Mouse (Mus musculus) limb, embryonic 11.5 days (tissue): ENCODE results near the gene Gm21969. TPM values are rescaled to one million over a fixed set of nuclear protein-coding genes. Genes with fewer than 3 reads are reported as not detected.

Experiments
- ATAC-seq: fragments of 200-750 bp; cut with Nextera tagmentation; 2 replicates; pipeline ENCODE4 v1.8.0; 2017; ENCODE audit warnings: low read depth; ENCODE audit not compliant: insufficient number of reproducible peaks, low FRiP score, low TSS enrichment
- DNase-seq: peaks from one replicate; pipeline ENCODE4 v3.0.0-alpha.2; 2015; ENCODE audit warnings: low spot score
- H3K27ac ChIP-seq: fragments of 300-500 bp; sonication (generic); replicated peaks from 2 replicates; pipeline ENCODE4 v1.5.1; 2014; ENCODE audit warnings: low read depth, mild to moderate bottlenecking, low read length
- H3K27me3 ChIP-seq: fragments of 300-500 bp; sonication (generic); 2 replicates; pipeline ENCODE4 v1.6.1; 2014; ENCODE audit warnings: mild to moderate bottlenecking, low read length, mixed read lengths; ENCODE audit not compliant: control insufficient read depth, insufficient read depth
- H3K36me3 ChIP-seq: fragments of 300-500 bp; sonication (generic); 2 replicates; pipeline ENCODE4 v1.6.1; 2014; ENCODE audit warnings: mild to moderate bottlenecking, low read length, moderate library complexity, mixed read lengths; ENCODE audit not compliant: control insufficient read depth, insufficient read depth
- H3K4me1 ChIP-seq: fragments of 300-500 bp; sonication (generic); 2 replicates; pipeline ENCODE4 v1.6.1; 2014; ENCODE audit warnings: low read length, mixed read lengths; ENCODE audit not compliant: control insufficient read depth, insufficient read depth
- H3K4me2 ChIP-seq: fragments of 300-500 bp; sonication (generic); 2 replicates; pipeline ENCODE4 v1.6.1; 2014; ENCODE audit warnings: low read depth, mild to moderate bottlenecking, moderate library complexity; ENCODE audit not compliant: severe bottlenecking
- H3K4me3 ChIP-seq: fragments of 300-500 bp; sonication (generic); 2 replicates; pipeline ENCODE4 v1.5.1; 2014; ENCODE audit warnings: low read depth, low read length
- H3K9ac ChIP-seq: fragments of 300-500 bp; sonication (generic); 2 replicates; pipeline ENCODE4 v1.6.1; 2014; ENCODE audit warnings: mild to moderate bottlenecking, low read length
- H3K9me3 ChIP-seq: fragments of 300-500 bp; sonication (generic); 2 replicates; pipeline ENCODE4 v1.6.1; 2016; ENCODE audit warnings: low read length; ENCODE audit not compliant: control insufficient read depth
- WGBS: fragments of 180-500 bp; shearing (Covaris S2); extraction: QIAGEN DNeasy Blood & Tissue Kit; methylation state at CpG from one replicate; pipeline ENCODE4 v1.1.7; 2014; 5-methylcytosine and 5-hydroxymethylcytosine counted together
- polyA plus RNA-seq: library from polyadenylated mRNA; unstranded; fragments of >200 nt; fragmentation: Nextera tagmentation; extraction: Ambion mirVana; gene quantifications from 2 replicates; pipeline ENCODE4 v1.2.1, GENCODE M21; 2014

Gm21969 gene
- polyA plus RNA-seq, 1 experiment from 2014 or later = not detected

GRCm38 (mm10) chr4:139589351-139590027, 13.5 kb upstream of the Gm21969 start:
- DNase-seq (no peak), ATAC-seq (no peak)
- H3K36me3 ChIP-seq = no peaks in the 10 kb centered on the region; the same call in 1 of the 2 replicates
- H3K9ac ChIP-seq = no peak overlapping the region
- peaks cover 31% of the 10 kb centered on the region for H3K4me1 ChIP-seq
- H3K9me3 ChIP-seq = no peaks in the 10 kb centered on the region
- H3K27me3 ChIP-seq = no peaks in the 10 kb centered on the region
- 53% methylated on average over 5 of the region's 5 CpGs for WGBS
- H3K4me3 ChIP-seq = no peak overlapping the region
- peak overlapping the region; percentile 9; the same call in 1 of the 2 replicates for H3K27ac ChIP-seq
- no peak overlapping the region for H3K4me2 ChIP-seq

DNA sequence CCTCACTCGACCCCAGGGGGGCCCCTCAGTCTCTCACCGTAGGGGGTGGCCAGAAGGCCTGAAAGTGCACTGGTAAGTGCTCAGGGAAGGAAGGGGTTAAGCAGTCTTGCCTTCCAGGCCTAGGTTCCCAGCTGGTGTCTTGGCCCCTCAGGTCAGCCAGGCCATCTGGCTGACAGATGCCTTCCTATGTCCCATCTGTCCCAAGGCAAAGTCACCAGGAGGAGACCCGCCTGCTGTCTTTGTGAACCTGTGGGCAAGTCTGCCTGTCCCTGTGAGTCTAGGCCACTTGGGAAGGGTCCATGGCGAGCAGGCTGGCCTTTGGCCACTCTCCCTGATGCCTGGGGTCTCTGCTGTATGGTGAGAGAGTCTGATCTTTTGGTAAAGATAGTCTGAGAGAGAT, 12.5 kb upstream of the Gm21969 start:
- no peak overlapping the region for H3K27ac ChIP-seq
- ATAC-seq (no peak), DNase-seq (peak; percentile 62)
- no peak overlapping the region for H3K4me2 ChIP-seq
- no peaks in the 10 kb centered on the region for H3K9me3 ChIP-seq
- no peaks in the 10 kb centered on the region; the same call in 1 of the 2 replicates for H3K36me3 ChIP-seq
- peak overlapping the region; percentile 32; the same call in 1 of the 2 replicates for H3K9ac ChIP-seq
- 15% methylated on average over 4 of the region's 4 CpGs for WGBS
- H3K4me1 ChIP-seq = peaks cover 31% of the 10 kb centered on the region
- no peak overlapping the region for H3K4me3 ChIP-seq
- no peaks in the 10 kb centered on the region for H3K27me3 ChIP-seq

GRCm38 (mm10) chr4:139592895-139593294, 10.1 kb upstream of the Gm21969 start:
- ATAC-seq (no peak), DNase-seq (no peak)
- Histone ChIP-seq H3K9me3 (no peaks in the 10 kb centered on the region), H3K4me2 (no peak overlapping the region), H3K4me1 (peaks cover 46% of the 10 kb centered on the region), H3K9ac (no peak overlapping the region), H3K4me3 (no peak overlapping the region), H3K36me3 (no peaks in the 10 kb centered on the region; the same call in 1 of the 2 replicates), H3K27me3 (no peaks in the 10 kb centered on the region), H3K27ac (no peak overlapping the region)
- 57% methylated on average over 7 of the region's 7 CpGs for WGBS

- Histone ChIP-seq H3K27ac (no peak overlapping the region), H3K4me2 (no peak overlapping the region), H3K9me3 (no peaks in the 10 kb centered on the region), H3K4me3 (no peak overlapping the region), H3K36me3 (no peaks in the 10 kb centered on the region; the same call in 1 of the 2 replicates), H3K27me3 (no peaks in the 10 kb centered on the region), H3K4me1 (peaks cover 50% of the 10 kb centered on the region), H3K9ac (no peak overlapping the region)
- DNase-seq (no peak), ATAC-seq (no peak)
- 68% methylated on average over 6 of the region's 6 CpGs for WGBS
Measured at GRCm38 (mm10) chr4:139593383-139593782, 9.6 kb upstream of the Gm21969 start.

DNA sequence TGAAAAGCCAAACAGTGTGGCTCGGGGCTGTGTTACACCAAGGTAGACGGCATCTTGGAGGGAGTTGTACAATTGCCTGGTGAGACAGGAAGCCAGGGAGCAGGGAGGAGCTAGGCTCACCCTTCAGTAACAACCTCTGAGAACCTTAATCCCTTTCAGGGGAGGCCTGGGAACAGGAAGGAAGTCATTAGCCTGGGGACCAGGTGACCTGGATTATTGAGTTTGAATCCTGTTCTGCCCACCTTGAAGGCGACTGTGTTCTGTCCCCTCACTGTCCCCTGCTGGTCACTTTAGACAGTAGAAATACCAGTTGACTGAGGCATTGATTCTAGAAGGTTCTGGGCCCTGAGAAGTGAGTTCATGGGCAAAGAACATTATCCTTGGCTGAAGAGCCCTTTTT, 8.9 kb upstream of the Gm21969 start:
- Histone ChIP-seq H3K9me3 (no peaks in the 10 kb centered on the region), H3K36me3 (no peaks in the 10 kb centered on the region; the same call in 1 of the 2 replicates), H3K4me2 (no peak overlapping the region), H3K4me3 (no peak overlapping the region), H3K9ac (no peak overlapping the region), H3K4me1 (peaks cover 56% of the 10 kb centered on the region), H3K27ac (0 out of 2 replicates have a peak overlapping the region, but pooled peaks have one; percentile 45), H3K27me3 (no peaks in the 10 kb centered on the region)
- WGBS = 14% methylated on average over 3 of the region's 3 CpGs
- ATAC-seq = no peak
- DNase-seq = peak; percentile 54

GRCm38 (mm10) chr4:139596715-139597114, 6.3 kb upstream of the Gm21969 start:
- no peak overlapping the region for H3K4me3 ChIP-seq
- H3K4me1 ChIP-seq = peaks cover 62% of the 10 kb centered on the region
- no peaks in the 10 kb centered on the region; the same call in 1 of the 2 replicates for H3K36me3 ChIP-seq
- H3K4me2 ChIP-seq = peak overlapping the region; percentile 23; the same call in 1 of the 2 replicates
- H3K27ac ChIP-seq = peak overlapping the region; percentile 94
- no peaks in the 10 kb centered on the region for H3K9me3 ChIP-seq
- no peak for ATAC-seq
- WGBS = 25% methylated on average over 9 of the region's 9 CpGs
- H3K9ac ChIP-seq = no peak overlapping the region
- DNase-seq = peak; percentile 46
- no peaks in the 10 kb centered on the region for H3K27me3 ChIP-seq

GRCm38 (mm10) chr4:139597286-139598284, 5.4 kb upstream of the Gm21969 start:
- ATAC-seq (no peak), DNase-seq (no peak)
- Histone ChIP-seq H3K9ac (no peak overlapping the region), H3K27me3 (no peaks in the 10 kb centered on the region), H3K9me3 (no peaks in the 10 kb centered on the region), H3K4me2 (peak overlapping the region; percentile 45; the same call in 1 of the 2 replicates), H3K4me1 (peaks cover 70% of the 10 kb centered on the region), H3K27ac (peak overlapping the region; percentile 94), H3K4me3 (no peak overlapping the region), H3K36me3 (no peaks in the 10 kb centered on the region; the same call in 1 of the 2 replicates)
- 41% methylated on average over 20 of the region's 20 CpGs for WGBS

GRCm38 (mm10) chr4:139598356-139598755, 4.6 kb upstream of the Gm21969 start:
- Histone ChIP-seq H3K4me1 (peaks cover 70% of the 10 kb centered on the region), H3K36me3 (no peaks in the 10 kb centered on the region; the same call in 1 of the 2 replicates), H3K27ac (peak overlapping the region; percentile 94), H3K27me3 (no peaks in the 10 kb centered on the region), H3K9ac (no peak overlapping the region), H3K9me3 (no peaks in the 10 kb centered on the region), H3K4me2 (peak overlapping the region; percentile 45; the same call in 1 of the 2 replicates), H3K4me3 (no peak overlapping the region)
- 26% methylated on average over 13 of the region's 13 CpGs for WGBS
- ATAC-seq (no peak), DNase-seq (peak; percentile 44)
